ENCODE assay signal across 8 mouse cellular contexts in the genomic region with DNA sequence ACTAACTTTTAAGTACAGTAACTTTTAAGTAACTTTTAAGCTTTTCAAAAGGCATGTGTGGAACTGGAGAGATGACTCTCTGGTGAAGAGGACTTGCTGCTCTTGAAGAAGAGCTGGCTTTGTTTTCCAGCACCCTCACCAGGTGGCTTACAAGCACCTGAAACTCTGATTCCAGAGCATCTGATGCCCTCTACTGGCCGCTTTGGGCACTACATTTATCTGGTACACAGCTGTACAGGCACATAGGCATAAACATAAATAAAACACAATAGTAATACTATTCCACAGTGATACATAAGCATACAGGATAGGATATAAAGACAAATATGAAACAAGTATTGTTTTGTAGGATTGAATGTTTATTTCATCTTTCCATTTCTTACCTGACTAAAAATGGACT.
DNase-seq lines count a peak whose midpoint lies in the region; ATAC-seq and TF ChIP-seq lines count a peak whose summit lies in the region.

No protein-coding gene starts in this region.

- no peak overlapping the region for H3K4me3 ChIP-seq in intestine, postnatal 0 days (ENCODE audit: low read depth, low read length)
- H3K4me3 ChIP-seq in intestine, embryonic 16.5 days (ENCODE audit: low read length): no peak overlapping the region
- no peak overlapping the region for H3K4me3 ChIP-seq in CH12.LX (replicated peaks in 1 of 3; ENCODE audit: low read depth in 2 of 3, low read length in 2 of 3, poor library complexity in 1 of 3)

- no peaks in the 10 kb centered on the region for H3K9me3 ChIP-seq in intestine, postnatal 0 days (ENCODE audit: control insufficient read depth)
- no peaks in the 10 kb centered on the region for H3K9me3 ChIP-seq in intestine, embryonic 16.5 days (ENCODE audit: control insufficient read depth, low read length)
- H3K9me3 ChIP-seq in CH12.LX (replicated peaks; ENCODE audit: low read length): no peaks in the 10 kb centered on the region

- peak; percentile 36 for DNase-seq in 416B (ENCODE audit: low read depth)
- DNase-seq in CH12.LX (ENCODE audit: extremely low read depth): peak; percentile 74
- peak; percentile 38 for DNase-seq in c-Kit-positive CD71-positive TER-119-positive erythroid progenitor cells, embryonic 14.5 days (ENCODE audit: low spot score)
- DNase-seq in kidney, postnatal 4 days: peak; percentile 62 to 65
- peak; percentile 60 for DNase-seq in testis, postnatal 10 days (ENCODE audit: low spot score)
- no peak for DNase-seq in frontal cortex, postnatal 14 days (ENCODE audit: low spot score in 2 of 2)

- no peak for TF ChIP-seq POLR2A in CH12.LX (IDR thresholded peaks at IDR 0.05; ENCODE audit: low read depth, low read length)

- H3K27me3 ChIP-seq in intestine, postnatal 0 days (replicated peaks; ENCODE audit: control insufficient read depth, insufficient read depth, low read length): no peaks in the 10 kb centered on the region
- H3K27me3 ChIP-seq in intestine, embryonic 16.5 days (replicated peaks; ENCODE audit: control insufficient read depth, insufficient read depth, low read length): no peaks in the 10 kb centered on the region
- no peaks in the 10 kb centered on the region for H3K27me3 ChIP-seq in CH12.LX (replicated peaks)

- no peak for TF ChIP-seq EP300 in CH12.LX (IDR thresholded peaks at IDR 0.05; ENCODE audit: low read length)

- no peak overlapping the region for H3K27ac ChIP-seq in intestine, postnatal 0 days (ENCODE audit: low read depth, low read length)
- no peak overlapping the region for H3K27ac ChIP-seq in intestine, embryonic 16.5 days (ENCODE audit: low read length)
- H3K27ac ChIP-seq in CH12.LX (ENCODE audit: insufficient read depth, low read depth): no peak overlapping the region

- no peaks in the 10 kb centered on the region for H3K4me1 ChIP-seq in intestine, postnatal 0 days (replicated peaks; ENCODE audit: control insufficient read depth, insufficient read depth, low read length)
- no peaks in the 10 kb centered on the region for H3K4me1 ChIP-seq in intestine, embryonic 16.5 days (ENCODE audit: control insufficient read depth, insufficient read depth, low read length)
- no peaks in the 10 kb centered on the region for H3K4me1 ChIP-seq in CH12.LX (ENCODE audit: control insufficient read depth in 1 of 2, insufficient read depth in 2 of 2)

- in situ Hi-C loops in CH12.LX (cut with MboI; ENCODE audit: low pct_ligation_motif_present, low pct_unique_long_range_greater_than_20kb, low sequenced_read_pairs): no loop called here

- WGBS in intestine, postnatal 0 days: 0% methylated on average over 1 of the region's 1 CpGs
- 3% methylated on average over 1 of the region's 1 CpGs for WGBS in intestine, embryonic 16.5 days

- dilution Hi-C loops in CH12.LX (cut with MboI; ENCODE audit: extremely low pct_ligation_motif_present, extremely low pct_unique_long_range_greater_than_20kb, low sequenced_read_pairs): no loop called here

- H3K9ac ChIP-seq in intestine, postnatal 0 days (ENCODE audit: low read depth, low read length): no peak overlapping the region
- H3K9ac ChIP-seq in intestine, embryonic 16.5 days (ENCODE audit: low read depth, low read length): no peak overlapping the region
- H3K9ac ChIP-seq in CH12.LX (ENCODE audit: insufficient read depth, low read depth): no peak overlapping the region

- H3K4me2 ChIP-seq in intestine, postnatal 0 days (replicated peaks; ENCODE audit: low read depth): no peak overlapping the region
- H3K4me2 ChIP-seq in intestine, embryonic 16.5 days (ENCODE audit: low read depth, low read length): no peak overlapping the region
- H3K4me2 ChIP-seq in CH12.LX (ENCODE audit: insufficient read depth, low read depth, poor library complexity, severe bottlenecking): no peak overlapping the region

- peak; percentile 76 for TF ChIP-seq CTCF in intestine, postnatal 0 days (IDR thresholded peaks at IDR 0.05; ENCODE audit: low read depth)
- peak; percentile 82 to 92 for TF ChIP-seq CTCF in CH12.LX (conservative IDR thresholded peaks at IDR 0.05 in 1 of 2, IDR thresholded peaks at IDR 0.05 in 1 of 2; ENCODE audit: low read depth in 2 of 2, low read length in 2 of 2)

- TF ChIP-seq RAD21 in CH12.LX (IDR thresholded peaks at IDR 0.05; ENCODE audit: low read depth, low read length): peak; percentile 78

- H3K36me3 ChIP-seq in intestine, postnatal 0 days (ENCODE audit: control insufficient read depth, insufficient read depth): no peaks in the 10 kb centered on the region
- no peaks in the 10 kb centered on the region for H3K36me3 ChIP-seq in intestine, embryonic 16.5 days (ENCODE audit: control insufficient read depth, insufficient read depth, low read length)
- H3K36me3 ChIP-seq in CH12.LX (replicated peaks in 1 of 2; ENCODE audit: control insufficient read depth in 1 of 2, insufficient read depth in 1 of 2, low read length in 1 of 2): no peaks in the 10 kb centered on the region

- no peak for ATAC-seq in intestine, postnatal 0 days
- ATAC-seq in intestine, embryonic 16.5 days: no peak

- H3K79me2 ChIP-seq in CH12.LX (replicated peaks; ENCODE audit: control insufficient read depth, extremely low read depth, insufficient read depth, poor library complexity, severe bottlenecking): no peaks in the 10 kb centered on the region

TF ChIP-seq in CH12.LX, 34 proteins besides CTCF, POLR2A, EP300 and RAD21:
- TF ChIP-seq JUN (IDR thresholded peaks at IDR 0.05; ENCODE audit: insufficient read depth, low read depth, low read length): no peak
- TF ChIP-seq MAZ (IDR thresholded peaks at IDR 0.05; ENCODE audit: low read depth, low read length): no peak
- TF ChIP-seq SMC3 (IDR thresholded peaks at IDR 0.05; ENCODE audit: low read depth, low read length): peak; percentile 67

Comparison
In these comparisons a context has a peak if more than half of its experiments do, and no peak if none do; other contexts are left out.
1. DNase-seq: peak in 416B (single experiment), CH12.LX (single experiment), c-Kit-positive CD71-positive TER-119-positive erythroid progenitor cells, embryonic 14.5 days (single experiment), kidney, postnatal 4 days (2 of 2) and testis, postnatal 10 days (single experiment); none in frontal cortex, postnatal 14 days (0 of 2).